Comparison of ENCODE assay signal across 7 mouse cellular contexts in the genomic region with DNA sequence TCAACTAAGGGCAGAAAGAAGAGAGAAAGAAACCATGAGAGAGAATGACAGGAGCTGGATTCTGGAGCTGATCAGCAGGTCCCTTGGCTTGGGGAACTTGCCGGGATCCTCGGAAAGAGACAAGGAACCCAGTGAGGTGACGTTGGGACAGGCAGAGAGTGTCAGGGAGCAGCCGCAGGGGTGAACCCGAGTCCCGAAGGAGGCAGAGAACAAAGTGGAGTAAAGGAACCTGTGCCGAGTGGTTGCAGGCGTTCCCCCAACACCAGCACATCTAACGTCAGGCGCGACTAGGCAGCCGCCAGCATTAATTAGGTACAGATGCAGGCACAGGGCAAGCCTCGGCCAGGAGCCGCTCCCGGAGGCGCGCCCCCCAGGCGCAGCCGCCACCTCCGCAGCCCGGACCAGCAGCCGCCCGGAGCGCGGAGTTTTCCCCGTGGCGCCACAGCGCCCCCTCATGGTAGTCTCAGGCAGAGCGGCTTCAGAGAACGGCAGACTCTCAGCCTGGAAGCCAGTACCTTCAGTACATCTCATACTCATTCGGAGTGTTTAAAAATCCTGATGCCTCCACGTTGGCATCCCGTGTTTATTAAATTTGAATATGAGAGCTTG. TPM values are rescaled to one million over a fixed set of nuclear protein-coding genes. Genes with fewer than 3 reads are reported as not detected.
DNase-seq lines count a peak whose midpoint lies in the region; ATAC-seq and TF ChIP-seq lines count a peak whose summit lies in the region.

No protein-coding gene starts in this region.

- 0 out of 2 replicates have a peak, but pooled peaks cover 5% of the 10 kb centered on the region for H3K27me3 ChIP-seq in intestine, postnatal 0 days (replicated peaks; ENCODE audit: control insufficient read depth, insufficient read depth, low read length)
- peaks cover 84% of the 10 kb centered on the region for H3K27me3 ChIP-seq in limb, embryonic 10.5 days (ENCODE audit: low read depth, poor library complexity, severe bottlenecking)
- peaks cover 86% of the 10 kb centered on the region for H3K27me3 ChIP-seq in midbrain, embryonic 13.5 days
- 0 out of 2 replicates have a peak, but pooled peaks cover 3% of the 10 kb centered on the region for H3K27me3 ChIP-seq in small intestine, adult 2 months (ENCODE audit: control insufficient read depth, insufficient read depth, low read length)

- no peak for TF ChIP-seq POLR2A in small intestine, adult 2 months (IDR thresholded peaks at IDR 0.05; ENCODE audit: low read depth, low read length)

- peak overlapping the region; percentile 43 for H3K4me3 ChIP-seq in intestine, postnatal 0 days (ENCODE audit: low read depth, low read length)
- peak overlapping the region; percentile 37 for H3K4me3 ChIP-seq in limb, embryonic 10.5 days
- H3K4me3 ChIP-seq in midbrain, embryonic 13.5 days (replicated peaks) = peak overlapping the region; percentile 33
- H3K4me3 ChIP-seq in small intestine, adult 2 months (ENCODE audit: low read depth, low read length) = peak overlapping the region; percentile 63

- H3K9ac ChIP-seq in intestine, postnatal 0 days (ENCODE audit: low read depth, low read length) = peak overlapping the region; percentile 27; the same call in 1 of the 2 replicates
- peak overlapping the region; percentile 47 for H3K9ac ChIP-seq in midbrain, embryonic 13.5 days (replicated peaks)

- H3K9me3 ChIP-seq in intestine, postnatal 0 days (ENCODE audit: control insufficient read depth) = no peaks in the 10 kb centered on the region
- no peaks in the 10 kb centered on the region for H3K9me3 ChIP-seq in limb, embryonic 10.5 days (replicated peaks)
- H3K9me3 ChIP-seq in midbrain, embryonic 13.5 days = no peaks in the 10 kb centered on the region

- DNase-seq in adrenal gland, adult 2 months = peak; percentile 88
- DNase-seq in embryo, embryonic 11.5 days (ENCODE audit: low read depth, low spot score) = peak; percentile 82
- DNase-seq in gastrocnemius, postnatal 4 days (ENCODE audit: low spot score in 2 of 2) = peak; percentile 85 to 89
- peak; percentile 98 for DNase-seq in limb, embryonic 10.5 days (ENCODE audit: low spot score)

- H3K36me3 ChIP-seq in intestine, postnatal 0 days (ENCODE audit: control insufficient read depth, insufficient read depth) = no peaks in the 10 kb centered on the region
- no peaks in the 10 kb centered on the region for H3K36me3 ChIP-seq in limb, embryonic 10.5 days
- H3K36me3 ChIP-seq in midbrain, embryonic 13.5 days = no peaks in the 10 kb centered on the region
- H3K36me3 ChIP-seq in small intestine, adult 2 months (ENCODE audit: control insufficient read depth, insufficient read depth, low read length) = no peaks in the 10 kb centered on the region

- no peaks in the 10 kb centered on the region for H3K4me1 ChIP-seq in intestine, postnatal 0 days (replicated peaks; ENCODE audit: control insufficient read depth, insufficient read depth, low read length)
- peaks cover 69% of the 10 kb centered on the region for H3K4me1 ChIP-seq in limb, embryonic 10.5 days
- peaks cover 19% of the 10 kb centered on the region for H3K4me1 ChIP-seq in midbrain, embryonic 13.5 days (replicated peaks)
- H3K4me1 ChIP-seq in small intestine, adult 2 months (ENCODE audit: control insufficient read depth, insufficient read depth, insufficient read length, low read length) = peaks cover 3% of the 10 kb centered on the region; the same call in 1 of the 2 replicates

- WGBS in intestine, postnatal 0 days = 2% methylated on average over 33 of the region's 33 CpGs
- 2% methylated on average over 33 of the region's 33 CpGs for WGBS in limb, embryonic 10.5 days
- 1% methylated on average over 33 of the region's 33 CpGs for WGBS in midbrain, embryonic 13.5 days
- 2% methylated on average over 33 of the region's 33 CpGs for WGBS in small intestine, adult 2 months

- H3K27ac ChIP-seq in intestine, postnatal 0 days (ENCODE audit: low read depth, low read length) = no peak overlapping the region
- peak overlapping the region; percentile 82 for H3K27ac ChIP-seq in limb, embryonic 10.5 days
- no peak overlapping the region for H3K27ac ChIP-seq in midbrain, embryonic 13.5 days
- no peak overlapping the region for H3K27ac ChIP-seq in small intestine, adult 2 months (ENCODE audit: insufficient read depth, low read depth, low read length)

- peak; percentile 99 for TF ChIP-seq CTCF in intestine, postnatal 0 days (IDR thresholded peaks at IDR 0.05; ENCODE audit: low read depth)
- TF ChIP-seq CTCF in small intestine, adult 2 months (IDR thresholded peaks at IDR 0.05; ENCODE audit: extremely low read depth, insufficient read length, insufficient replicate concordance, low read depth, low read length) = peak; percentile 93

- ATAC-seq in intestine, postnatal 0 days = peak; percentile 48
- peak; percentile 81 for ATAC-seq in midbrain, embryonic 13.5 days

- H3K4me2 ChIP-seq in intestine, postnatal 0 days (replicated peaks; ENCODE audit: low read depth) = peak overlapping the region; percentile 83
- peak overlapping the region; percentile 57 for H3K4me2 ChIP-seq in midbrain, embryonic 13.5 days (replicated peaks)

RNA-seq across cellular contexts. Expression of a gene that starts 31.1 kb away (rescaled TPM):
- total RNA-seq in adrenal gland, adult 2 months (2021) = 1 to 10 TPM; 2.4 to 3.6 TPM
- polyA plus RNA-seq in adrenal gland, adult 2 months (2012; rRNA removed) = 1.2 and 1.7 TPM in 2 replicates
- total RNA-seq in gastrocnemius, postnatal 4 days (2021) = under 1 TPM; 0.12 to 0.36 TPM
- polyA plus RNA-seq in intestine, postnatal 0 days (2015; fragmentation: Nextera tagmentation; extraction: Ambion mirVana) = 0.08 and 0.09 TPM in 2 replicates
- polyA plus RNA-seq in limb, embryonic 10.5 days (2016; fragmentation: Nextera tagmentation; extraction: Ambion mirVana) = not detected in 2 replicates
- not detected in 2 replicates for polyA plus RNA-seq in midbrain, embryonic 13.5 days (2015; fragmentation: Nextera tagmentation; extraction: Ambion mirVana)
- 0.06 and 2.2 TPM in 2 replicates for polyA plus RNA-seq in small intestine, adult 2 months (2012; rRNA removed)

RNA-seq across cellular contexts. Expression of a gene that starts 46.9 kb away (rescaled TPM):
- under 1 TPM in 1 of 2 experiments, not detected in 1; 0.06 TPM for total RNA-seq in adrenal gland, adult 2 months (2021)
- polyA plus RNA-seq in adrenal gland, adult 2 months (2012; rRNA removed) = 0.02 TPM in 2 replicates
- 1 to 10 TPM; 2.3 to 2.8 TPM for total RNA-seq in gastrocnemius, postnatal 4 days (2021)
- polyA plus RNA-seq in intestine, postnatal 0 days (2015; fragmentation: Nextera tagmentation; extraction: Ambion mirVana) = 0.30 and 0.34 TPM in 2 replicates
- 0.23 and 0.68 TPM in 2 replicates for polyA plus RNA-seq in limb, embryonic 10.5 days (2016; fragmentation: Nextera tagmentation; extraction: Ambion mirVana)
- 0.11 and 0.19 TPM in 2 replicates for polyA plus RNA-seq in midbrain, embryonic 13.5 days (2015; fragmentation: Nextera tagmentation; extraction: Ambion mirVana)
- polyA plus RNA-seq in small intestine, adult 2 months (2012; rRNA removed) = 0.06 TPM in 1 of 2 replicates, not detected in the other
